In genomic region chr11:118083811-118084210, GRCm38 (mm10) we compare ENCODE assay signal across 8 mouse cellular contexts. TPM values are rescaled to one million over a fixed set of nuclear protein-coding genes. Genes with fewer than 3 reads are reported as not detected.
DNase-seq lines count a peak whose midpoint lies in the region; ATAC-seq lines count a peak whose summit lies in the region.

No protein-coding gene starts in this region.

- no peaks in the 10 kb centered on the region for H3K9me3 ChIP-seq in midbrain, embryonic 14.5 days (ENCODE audit: control insufficient read depth, low read length)
- no peaks in the 10 kb centered on the region for H3K9me3 ChIP-seq in midbrain, embryonic 15.5 days
- no peaks in the 10 kb centered on the region for H3K9me3 ChIP-seq in liver, embryonic 13.5 days (replicated peaks)

- peak; percentile 87 for DNase-seq in midbrain, embryonic 14.5 days
- peak; percentile 47 to 66 for DNase-seq in adrenal gland, adult 18-20 months (ENCODE audit: low spot score in 2 of 2)
- peak; percentile 72 for DNase-seq in embryo, embryonic 10 days (ENCODE audit: low spot score)
- peak; percentile 86 for DNase-seq in induced T-regulatory cell, adult 2 months (ENCODE audit: low read depth)
- DNase-seq in liver, embryonic 13.5 days = peak; percentile 15
- peak; percentile 70 to 83 for DNase-seq in right cerebral cortex, adult 2 months (ENCODE audit: low spot score in 2 of 2)

- no peaks in the 10 kb centered on the region for H3K27me3 ChIP-seq in midbrain, embryonic 14.5 days (ENCODE audit: control insufficient read depth, insufficient read depth, low read length)
- H3K27me3 ChIP-seq in midbrain, embryonic 15.5 days (replicated peaks) = no peaks in the 10 kb centered on the region
- no peaks in the 10 kb centered on the region; the same call in 1 of the 2 replicates for H3K27me3 ChIP-seq in liver, embryonic 13.5 days

- H3K4me2 ChIP-seq in midbrain, embryonic 14.5 days (ENCODE audit: low read length) = no peak overlapping the region
- H3K4me2 ChIP-seq in midbrain, embryonic 15.5 days = no peak overlapping the region
- no peak overlapping the region for H3K4me2 ChIP-seq in liver, embryonic 13.5 days

- H3K4me1 ChIP-seq in midbrain, embryonic 14.5 days (ENCODE audit: control insufficient read depth, insufficient read depth, low read length) = no peaks in the 10 kb centered on the region
- H3K4me1 ChIP-seq in midbrain, embryonic 15.5 days = no peaks in the 10 kb centered on the region
- no peaks in the 10 kb centered on the region; the same call in 1 of the 2 replicates for H3K4me1 ChIP-seq in liver, embryonic 13.5 days (replicated peaks)

- H3K36me3 ChIP-seq in midbrain, embryonic 14.5 days (ENCODE audit: control insufficient read depth, insufficient read depth, low read length) = no peaks in the 10 kb centered on the region
- H3K36me3 ChIP-seq in midbrain, embryonic 15.5 days (replicated peaks) = no peaks in the 10 kb centered on the region
- H3K36me3 ChIP-seq in liver, embryonic 13.5 days = no peaks in the 10 kb centered on the region

- H3K9ac ChIP-seq in midbrain, embryonic 14.5 days (replicated peaks; ENCODE audit: low read length) = no peak overlapping the region
- no peak overlapping the region for H3K9ac ChIP-seq in midbrain, embryonic 15.5 days
- no peak overlapping the region for H3K9ac ChIP-seq in liver, embryonic 13.5 days

- no peak overlapping the region for H3K27ac ChIP-seq in midbrain, embryonic 14.5 days (replicated peaks; ENCODE audit: low read depth, low read length)
- H3K27ac ChIP-seq in midbrain, embryonic 15.5 days = no peak overlapping the region
- H3K27ac ChIP-seq in liver, embryonic 13.5 days = no peak overlapping the region

- no peak overlapping the region for H3K4me3 ChIP-seq in midbrain, embryonic 14.5 days (replicated peaks; ENCODE audit: low read depth, low read length)
- H3K4me3 ChIP-seq in midbrain, embryonic 15.5 days = no peak overlapping the region
- no peak overlapping the region for H3K4me3 ChIP-seq in liver, embryonic 13.5 days (replicated peaks)

- no peak for ATAC-seq in midbrain, embryonic 14.5 days (ENCODE audit: low FRiP score, low TSS enrichment)
- no peak for ATAC-seq in midbrain, embryonic 15.5 days (replicated peaks)
- no peak for ATAC-seq in liver, embryonic 13.5 days (ENCODE audit: low read depth)
- ATAC-seq in inflammation-experienced regulatory T-cells, adult 6 months = no peak

- WGBS in midbrain, embryonic 14.5 days = 9% methylated on average over 6 of the region's 6 CpGs
- 6% methylated on average over 6 of the region's 6 CpGs for WGBS in midbrain, embryonic 15.5 days
- 4% methylated on average over 6 of the region's 6 CpGs for WGBS in liver, embryonic 13.5 days (ENCODE audit: insufficient replicate concordance)

RNA-seq across cellular contexts. Expression of gene Dnah17, which starts 46.6 kb away (rescaled TPM):
- polyA plus RNA-seq in midbrain, embryonic 14.5 days (2014; fragmentation: Nextera tagmentation; extraction: Ambion mirVana) = 0.20 and 0.30 TPM in 2 replicates
- polyA plus RNA-seq in midbrain, embryonic 15.5 days (2015; fragmentation: Nextera tagmentation; extraction: Ambion mirVana) = 0.23 and 0.34 TPM in 2 replicates
- total RNA-seq in adrenal gland, adult 18-20 months (2021) = under 1 TPM in 1 of 2 experiments, not detected in 1; 0.03 TPM
- 0.07 and 0.10 TPM in 2 replicates for polyA plus RNA-seq in liver, embryonic 13.5 days (2015; fragmentation: Nextera tagmentation; extraction: Ambion mirVana)
- polyA plus RNA-seq in inflammation-experienced regulatory T-cells, adult 6 months (2017; shearing (Covaris generic)) = under 1 TPM; 0.11 to 0.73 (median 0.60) TPM

Comparison
In these comparisons a context has a peak if more than half of its experiments do, and no peak if none do; other contexts are left out.
1. DNase-seq: peak in every context shown above with its lines; median percentile 87 in midbrain, embryonic 14.5 days; 86 in induced T-regulatory cell, adult 2 months; 76 in right cerebral cortex, adult 2 months; 72 in embryo, embryonic 10 days; 56 in adrenal gland, adult 18-20 months; 15 in liver, embryonic 13.5 days.